Mouse (Mus musculus) CH12.LX (cell line): ENCODE results near the gene Tfec.

ENCODE experiments used
- CTCF ChIP-seq, 2 experiments: IDR thresholded peaks in 1 of 2; conservative IDR thresholded peaks in 1 of 2; 2 replicates each; pipeline ENCODE4 v1.5.1; 2011 to 2012; ENCODE audit warnings: low read depth in 2 of 2, low read length in 2 of 2, improper control_type of control experiment in 1 of 2, inconsistent platforms in 1 of 2, mild to moderate bottlenecking in 1 of 2, moderate library complexity in 1 of 2
- EP300 ChIP-seq: IDR thresholded peaks from 2 replicates; pipeline ENCODE4 v1.6.1; 2011; ENCODE audit warnings: low read length, improper control_type of control experiment
- TCF12 ChIP-seq: IDR thresholded peaks from 2 replicates; pipeline ENCODE4 v1.6.1; 2014; ENCODE audit warnings: low read depth, mild to moderate bottlenecking, inconsistent platforms, low read length, improper control_type of control experiment

GRCm38 (mm10) chr6:16931059-16931458, 32.8 kb upstream of the Tfec start:
- TF ChIP-seq EP300 (no peak), CTCF (conservative IDR thresholded peaks at IDR 0.05 in 1 of 2, IDR thresholded peaks at IDR 0.05 in 1 of 2; ENCODE audit: low read depth in 2 of 2, low read length in 2 of 2) (no peak), TCF12 (no peak)
